Mouse (Mus musculus): ENCODE data around the gene Becn1.

DNA sequence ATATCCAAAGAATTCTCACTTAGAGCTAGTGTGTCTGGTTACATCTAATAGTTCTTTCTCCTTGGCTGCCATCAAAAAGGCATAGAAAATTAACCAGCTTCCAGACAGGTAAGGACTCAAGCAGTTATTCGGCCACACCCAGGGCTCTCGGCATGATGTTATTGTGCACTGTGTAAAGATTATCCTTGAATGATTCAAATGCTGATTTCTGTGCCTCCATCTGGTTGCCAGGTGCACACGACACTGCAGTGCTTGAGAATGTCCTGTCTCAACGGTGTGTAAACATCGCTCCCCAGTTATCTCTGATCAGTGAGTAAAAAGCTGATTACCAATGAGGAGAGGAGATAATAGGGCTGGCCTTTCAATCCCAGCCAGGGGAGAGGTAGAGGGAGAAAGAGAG is 5.7 kb upstream of the Becn1 start:
- TF ChIP-seq CTCF (IDR thresholded peaks at IDR 0.05; ENCODE audit: borderline replicate concordance, extremely low read depth, insufficient read depth, insufficient read length) (no peak), POLR2A (IDR thresholded peaks at IDR 0.05; ENCODE audit: borderline replicate concordance, extremely low read depth, insufficient read depth, insufficient read length, poor library complexity, severe bottlenecking) (no peak)

All from brain, embryonic 14.5 days (tissue).